ENCODE assay signal across 17 mouse cellular contexts in genomic region chr12:36918294-36918876, GRCm38 (mm10).
DNase-seq lines count a peak whose midpoint lies in the region; ATAC-seq lines count a peak whose summit lies in the region.
"Had no signal": no experiment of that assay in that cellular context is flagged by ENCODE, and none has a peak within 500 bp of the region (broad histone marks: within the 10 kb centered on the region; RNA-seq: fewer than 3 reads in every experiment).

No protein-coding gene starts in this region.

- H3K27ac ChIP-seq in hindbrain, embryonic 10.5 days: peak overlapping the region; percentile 71
- H3K27ac ChIP-seq in midbrain, embryonic 13.5 days: peak overlapping the region; percentile 59
- H3K27ac ChIP-seq: heart, embryonic 13.5 days; layer of hippocampus, adult 2 months; liver, embryonic 13.5 days; stomach, embryonic 15.5 days had no signal

- no peak overlapping the region for H3K4me2 ChIP-seq in midbrain, embryonic 13.5 days (replicated peaks)
- H3K4me2 ChIP-seq: heart, embryonic 13.5 days; liver, embryonic 13.5 days; stomach, embryonic 15.5 days had no signal

- H3K4me3 ChIP-seq in hindbrain, embryonic 10.5 days: no peak overlapping the region
- H3K4me3 ChIP-seq in midbrain, embryonic 13.5 days (replicated peaks): no peak overlapping the region
- H3K4me3 ChIP-seq: heart, embryonic 13.5 days; layer of hippocampus, adult 2 months; liver, embryonic 13.5 days; stomach, embryonic 15.5 days had no signal

- H3K36me3 ChIP-seq in hindbrain, embryonic 10.5 days: no peaks in the 10 kb centered on the region
- no peaks in the 10 kb centered on the region for H3K36me3 ChIP-seq in midbrain, embryonic 13.5 days
- H3K36me3 ChIP-seq: heart, embryonic 13.5 days; liver, embryonic 13.5 days; stomach, embryonic 15.5 days had no signal

- no peaks in the 10 kb centered on the region for H3K9me3 ChIP-seq in hindbrain, embryonic 10.5 days
- no peaks in the 10 kb centered on the region for H3K9me3 ChIP-seq in midbrain, embryonic 13.5 days
- H3K9me3 ChIP-seq: heart, embryonic 13.5 days; liver, embryonic 13.5 days; stomach, embryonic 15.5 days had no signal

- no peaks in the 10 kb centered on the region for H3K27me3 ChIP-seq in hindbrain, embryonic 10.5 days (ENCODE audit: insufficient read depth, poor library complexity, severe bottlenecking)
- H3K27me3 ChIP-seq in midbrain, embryonic 13.5 days: no peaks in the 10 kb centered on the region
- H3K27me3 ChIP-seq: heart, embryonic 13.5 days; liver, embryonic 13.5 days; stomach, embryonic 15.5 days had no signal

- DNase-seq in brain, adult 2 months (ENCODE audit: low read depth, low spot score): peak; percentile 6
- peak; percentile 54 for DNase-seq in embryo, embryonic 10.5 days (ENCODE audit: low spot score)
- DNase-seq in hindbrain, embryonic 10.5 days (ENCODE audit: low spot score): peak; percentile 18
- DNase-seq in right cerebral cortex, postnatal 10 days (ENCODE audit: low spot score in 2 of 2): no peak
- DNase-seq in thymus, postnatal 36 days: no peak
- no peak for DNase-seq in spleen, adult 18-20 months
- no peak for DNase-seq in adrenal gland, postnatal 10 days
- DNase-seq: adrenal gland, postnatal 25 days; cerebellum, adult 11-12 months; liver, embryonic 13.5 days; lung, postnatal 4 days; right cerebral cortex, postnatal 14 days had no signal

- no peak overlapping the region for H3K9ac ChIP-seq in midbrain, embryonic 13.5 days (replicated peaks)
- H3K9ac ChIP-seq: heart, embryonic 13.5 days; liver, embryonic 13.5 days; stomach, embryonic 15.5 days had no signal

- WGBS in hindbrain, embryonic 10.5 days: 47% methylated on average over 5 of the region's 5 CpGs
- 23% methylated on average over 5 of the region's 5 CpGs for WGBS in midbrain, embryonic 13.5 days

- peaks cover 20% of the 10 kb centered on the region; the same call in 1 of the 2 replicates for H3K4me1 ChIP-seq in hindbrain, embryonic 10.5 days (replicated peaks)
- H3K4me1 ChIP-seq in midbrain, embryonic 13.5 days (replicated peaks): peaks cover 12% of the 10 kb centered on the region; the same call in 1 of the 2 replicates
- H3K4me1 ChIP-seq: liver, embryonic 13.5 days; stomach, embryonic 15.5 days had no signal

- peak; percentile 97 for ATAC-seq in midbrain, embryonic 13.5 days
- ATAC-seq: intestine, postnatal 0 days had no signal

Comparison
In these comparisons a context has a peak if more than half of its experiments do, and no peak if none do; other contexts are left out.
1. DNase-seq: peak in brain, adult 2 months (single experiment), embryo, embryonic 10.5 days (single experiment) and hindbrain, embryonic 10.5 days (single experiment); none in right cerebral cortex, postnatal 10 days (0 of 2), thymus, postnatal 36 days (0 of 2), spleen, adult 18-20 months (0 of 2) and adrenal gland, postnatal 10 days (single experiment).